Mouse (Mus musculus) monocyte, adult 59 days (primary cell): ENCODE measurements around the gene Immp2l. TPM values are rescaled to one million over a fixed set of nuclear protein-coding genes. Genes with fewer than 3 reads are reported as not detected.

Source experiments
- total RNA-seq, 2 experiments: library from RNA; stranded (reverse); gene quantifications; one replicate each; pipeline ENCODE4 v1.2.4; 2023

Immp2l gene
- 1 to 10 TPM; 2.6 to 2.8 TPM for total RNA-seq

DNA sequence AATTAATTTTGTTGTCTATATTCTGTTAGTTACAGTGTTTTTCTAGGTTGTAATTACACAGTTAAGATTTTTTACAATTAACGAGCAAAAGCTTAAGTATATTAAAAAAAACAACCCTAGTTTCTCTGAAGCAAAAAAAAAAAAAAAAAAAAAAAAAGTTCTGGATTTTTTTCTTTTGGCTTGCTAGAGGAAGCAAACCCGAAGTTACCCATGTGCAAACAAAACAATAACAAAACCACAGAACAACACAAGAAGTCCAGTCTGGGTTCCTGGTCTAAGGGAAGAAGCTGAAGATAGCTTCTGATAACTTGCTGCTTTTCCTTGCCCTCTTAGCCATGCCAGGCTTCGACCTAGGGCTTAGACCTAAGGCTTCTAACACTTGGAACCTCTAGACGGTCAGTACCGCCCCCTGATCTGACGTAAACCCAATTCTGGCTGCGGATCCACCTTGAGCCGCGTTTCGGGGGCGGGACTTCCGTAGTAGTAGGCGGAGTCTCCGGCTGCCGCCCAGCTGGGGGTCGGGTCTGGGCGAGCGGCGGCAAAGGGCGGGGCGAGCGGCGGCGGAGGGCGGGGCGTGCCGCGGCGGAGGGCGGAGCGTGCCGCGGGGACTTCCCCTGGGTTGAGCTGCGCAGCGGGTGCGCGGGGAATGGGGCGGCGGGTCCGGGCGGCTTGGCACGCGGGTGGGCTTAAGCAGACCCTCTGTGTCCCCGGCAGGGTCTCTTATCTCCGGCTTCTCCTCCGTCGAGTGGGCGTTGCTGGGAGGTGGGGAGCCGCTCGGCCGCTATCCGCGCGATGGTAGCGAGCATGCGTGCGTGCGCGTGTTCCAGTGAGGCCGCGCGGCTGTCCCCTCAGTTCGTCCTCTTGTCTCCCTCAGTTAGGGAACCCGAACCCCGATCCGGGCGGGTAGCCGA is at the start of gene Immp2l:
Gene Immp2l (plus strand): TSS at position 580 of the 911 bp plus-strand sequence.

DNA sequence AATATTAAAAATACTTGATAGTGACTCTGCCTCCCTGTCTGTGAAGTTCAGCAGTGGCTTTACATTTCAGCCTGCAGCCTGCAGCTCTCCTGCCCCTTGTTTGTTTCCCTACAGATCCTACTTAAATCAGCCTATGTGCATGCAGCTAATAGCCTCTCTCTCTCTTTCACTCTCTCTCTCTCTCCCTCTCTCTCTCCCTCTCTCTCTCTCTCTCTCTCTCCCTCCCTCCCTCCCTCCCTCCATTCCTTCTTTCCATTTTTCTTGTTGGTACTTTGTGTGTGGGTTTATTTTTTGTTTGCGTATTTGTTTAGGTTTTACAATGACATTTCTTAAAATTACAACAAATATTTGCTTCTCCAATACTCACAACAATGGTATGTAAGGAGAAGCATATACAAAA is 462.4 kb downstream of the Immp2l start, which contains the start of gene Lrrn3:
Gene Lrrn3 (minus strand): TSS at position 101 of the 400 bp plus-strand sequence.

